Mouse (Mus musculus) neural tube, embryonic 11.5 days (tissue): ENCODE measurements at regions not wholly inside any gene's neighbourhood (a gene's known extent, or its start where the extent isn't known, plus 50 kb on each side); places are given as distances from the start of the nearest gene placed in this dataset.

Source experiments
- ATAC-seq: fragments of 200-750 bp; cut with Nextera tagmentation; 2 replicates; pipeline ENCODE4 v1.8.0; 2017; ENCODE audit warnings: moderate number of reproducible peaks, mild to moderate bottlenecking, moderate TSS enrichment, moderate library complexity; ENCODE audit not compliant: insufficient read depth, low FRiP score, low TSS enrichment
- DNase-seq: peaks from one replicate; pipeline ENCODE4 v3.0.0-alpha.2; 2015; ENCODE audit warnings: low spot score
- H3K27ac ChIP-seq: fragments of 300-500 bp; sonication (generic); 2 replicates; pipeline ENCODE4 v1.5.1; 2014; ENCODE audit warnings: low read depth, mild to moderate bottlenecking, low read length
- H3K27me3 ChIP-seq: fragments of 300-500 bp; sonication (generic); 2 replicates; pipeline ENCODE4 v1.6.1; 2014; ENCODE audit warnings: mild to moderate bottlenecking, low read length, mixed read lengths; ENCODE audit not compliant: control insufficient read depth, insufficient read depth
- H3K36me3 ChIP-seq: fragments of 300-500 bp; sonication (generic); 2 replicates; pipeline ENCODE4 v1.6.1; 2014; ENCODE audit warnings: mild to moderate bottlenecking, low read length, moderate library complexity, mixed read lengths; ENCODE audit not compliant: control insufficient read depth, insufficient read depth
- H3K4me1 ChIP-seq: fragments of 300-500 bp; sonication (generic); 2 replicates; pipeline ENCODE4 v1.6.1; 2014; ENCODE audit warnings: low read length, mixed read lengths; ENCODE audit not compliant: control insufficient read depth, insufficient read depth
- H3K4me2 ChIP-seq: fragments of 300-500 bp; sonication (generic); 2 replicates; pipeline ENCODE4 v1.6.1; 2014; ENCODE audit warnings: low read depth, mild to moderate bottlenecking, moderate library complexity
- H3K4me3 ChIP-seq: fragments of 300-500 bp; sonication (generic); 2 replicates; pipeline ENCODE4 v1.5.1; 2014; ENCODE audit warnings: low read depth, low read length
- H3K9ac ChIP-seq: fragments of 300-500 bp; sonication (generic); 2 replicates; pipeline ENCODE4 v1.6.1; 2014; ENCODE audit warnings: mild to moderate bottlenecking, low read length
- H3K9me3 ChIP-seq: fragments of 300-500 bp; sonication (generic); 2 replicates; pipeline ENCODE4 v1.6.1; 2016; ENCODE audit warnings: low read length; ENCODE audit not compliant: control insufficient read depth
- WGBS: fragments of 180-500 bp; shearing (Covaris S2); extraction: QIAGEN DNeasy Blood & Tissue Kit; methylation state at CpG from one replicate; pipeline ENCODE4 v1.1.7; 2014; 5-methylcytosine and 5-hydroxymethylcytosine counted together

GRCm38 (mm10) chr12:32482343-32482742 lies 103.8 kb downstream of the Ccdc71l start:
- Histone ChIP-seq H3K4me3 (no peak overlapping the region), H3K36me3 (no peaks in the 10 kb centered on the region), H3K9me3 (no peaks in the 10 kb centered on the region), H3K9ac (no peak overlapping the region), H3K27ac (no peak overlapping the region), H3K4me1 (no peaks in the 10 kb centered on the region), H3K4me2 (no peak overlapping the region), H3K27me3 (no peaks in the 10 kb centered on the region)
- WGBS: 88% methylated on average over 1 of the region's 1 CpGs
- ATAC-seq (no peak), DNase-seq (no peak)

GRCm38 (mm10) chr12:32482777-32483176 lies 104.3 kb downstream of the Ccdc71l start:
- ATAC-seq (no peak), DNase-seq (no peak)
- Histone ChIP-seq H3K36me3 (no peaks in the 10 kb centered on the region), H3K27me3 (no peaks in the 10 kb centered on the region), H3K9ac (no peak overlapping the region), H3K4me2 (no peak overlapping the region), H3K9me3 (no peaks in the 10 kb centered on the region), H3K4me3 (no peak overlapping the region), H3K27ac (no peak overlapping the region), H3K4me1 (no peaks in the 10 kb centered on the region)

DNA sequence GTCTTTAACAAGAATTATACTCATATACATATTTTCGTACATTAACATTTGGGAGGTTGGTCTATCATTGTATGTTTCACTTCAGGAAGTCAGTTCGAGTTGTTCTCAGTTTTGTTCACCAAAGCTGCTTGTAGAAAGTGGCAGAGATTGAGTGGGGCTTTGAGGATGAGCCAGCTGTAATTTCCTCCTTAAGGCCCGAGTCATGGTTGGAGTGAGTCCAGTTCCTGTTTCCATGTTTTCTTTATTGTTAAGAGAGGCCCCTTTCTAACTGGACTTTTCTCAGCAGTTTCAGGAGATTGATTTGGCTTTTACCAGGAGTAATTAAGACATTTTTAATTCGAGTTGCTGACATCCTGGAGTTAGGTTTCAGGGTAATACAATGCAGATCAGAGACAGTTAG lies 107.7 kb downstream of the Ccdc71l start:
- Histone ChIP-seq H3K4me1 (no peaks in the 10 kb centered on the region), H3K27ac (no peak overlapping the region), H3K4me3 (no peak overlapping the region), H3K27me3 (no peaks in the 10 kb centered on the region), H3K4me2 (no peak overlapping the region), H3K9ac (no peak overlapping the region), H3K36me3 (no peaks in the 10 kb centered on the region), H3K9me3 (no peaks in the 10 kb centered on the region)
- ATAC-seq (no peak), DNase-seq (no peak)
- 75% methylated on average over 4 of the region's 4 CpGs for WGBS

DNA sequence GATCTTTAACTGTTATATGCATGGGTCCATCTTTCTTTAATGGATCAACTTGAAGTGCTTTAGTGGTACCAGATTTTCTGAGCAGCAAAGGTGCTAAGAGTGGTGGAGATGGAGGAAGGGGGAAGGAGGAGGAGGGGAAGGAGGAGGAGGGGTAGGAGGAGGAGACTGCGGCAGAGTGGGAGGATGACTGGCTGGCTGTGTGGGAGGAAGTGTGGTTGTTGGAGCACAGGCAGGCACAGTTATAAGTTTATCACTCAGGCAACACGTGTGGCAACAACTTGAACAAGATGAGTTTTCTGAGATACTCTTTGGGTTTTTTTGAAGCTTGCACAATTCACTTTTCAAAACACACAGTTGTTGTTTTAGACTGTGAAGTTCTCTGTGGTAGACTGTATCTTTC lies 108.2 kb downstream of the Ccdc71l start:
- no peak overlapping the region for H3K9ac ChIP-seq
- H3K36me3 ChIP-seq: no peaks in the 10 kb centered on the region
- no peak overlapping the region for H3K27ac ChIP-seq
- no peak overlapping the region for H3K4me2 ChIP-seq
- no peaks in the 10 kb centered on the region for H3K4me1 ChIP-seq
- 40% methylated on average over 2 of the region's 2 CpGs for WGBS
- H3K4me3 ChIP-seq: no peak overlapping the region
- DNase-seq (no peak), ATAC-seq (no peak)
- H3K27me3 ChIP-seq: no peaks in the 10 kb centered on the region
- no peaks in the 10 kb centered on the region for H3K9me3 ChIP-seq

- Histone ChIP-seq H3K9me3 (no peaks in the 10 kb centered on the region), H3K4me1 (no peaks in the 10 kb centered on the region), H3K27ac (no peak overlapping the region), H3K36me3 (no peaks in the 10 kb centered on the region), H3K27me3 (no peaks in the 10 kb centered on the region), H3K4me3 (no peak overlapping the region), H3K9ac (no peak overlapping the region), H3K4me2 (no peak overlapping the region)
- 73% methylated on average over 3 of the region's 3 CpGs for whole genome bisulfite sequencing
- DNase-seq (no peak), ATAC-seq (no peak)
Observed at GRCm38 (mm10) chr12:32487883-32488577, 109.5 kb downstream of the Ccdc71l start.

GRCm38 (mm10) chr12:32488578-32488892 lies 110.0 kb downstream of the Ccdc71l start:
- ATAC-seq (no peak), DNase-seq (no peak)
- Histone ChIP-seq H3K9ac (no peak overlapping the region), H3K27me3 (no peaks in the 10 kb centered on the region), H3K4me2 (no peak overlapping the region), H3K9me3 (no peaks in the 10 kb centered on the region), H3K4me1 (no peaks in the 10 kb centered on the region), H3K4me3 (no peak overlapping the region), H3K36me3 (no peaks in the 10 kb centered on the region), H3K27ac (no peak overlapping the region)
- WGBS: 37% methylated on average over 1 of the region's 1 CpGs

- Histone ChIP-seq H3K9me3 (no peaks in the 10 kb centered on the region), H3K27ac (no peak overlapping the region), H3K36me3 (no peaks in the 10 kb centered on the region), H3K27me3 (no peaks in the 10 kb centered on the region), H3K4me1 (no peaks in the 10 kb centered on the region), H3K9ac (no peak overlapping the region), H3K4me2 (no peak overlapping the region), H3K4me3 (no peak overlapping the region)
- no peak for ATAC-seq
- DNase-seq: no peak
Observed at GRCm38 (mm10) chr12:32489415-32490139, 111.1 kb downstream of the Ccdc71l start.

GRCm38 (mm10) chr12:32504196-32504595 lies 125.7 kb downstream of the Ccdc71l start:
- no peaks in the 10 kb centered on the region for H3K27me3 ChIP-seq
- no peak overlapping the region for H3K4me2 ChIP-seq
- H3K36me3 ChIP-seq: no peaks in the 10 kb centered on the region
- H3K27ac ChIP-seq: no peak overlapping the region
- no peak overlapping the region for H3K9ac ChIP-seq
- no peaks in the 10 kb centered on the region for H3K4me1 ChIP-seq
- no peak for DNase-seq
- no peaks in the 10 kb centered on the region for H3K9me3 ChIP-seq
- WGBS: 75% methylated on average over 3 of the region's 3 CpGs
- no peak overlapping the region for H3K4me3 ChIP-seq
- no peak for ATAC-seq

GRCm38 (mm10) chr12:32508671-32509070 lies 130.2 kb downstream of the Ccdc71l start:
- H3K4me3 ChIP-seq: no peak overlapping the region
- ATAC-seq (no peak), DNase-seq (no peak)
- H3K4me1 ChIP-seq: no peaks in the 10 kb centered on the region
- H3K4me2 ChIP-seq: no peak overlapping the region
- H3K27ac ChIP-seq: no peak overlapping the region
- H3K36me3 ChIP-seq: no peaks in the 10 kb centered on the region
- no peaks in the 10 kb centered on the region for H3K9me3 ChIP-seq
- H3K9ac ChIP-seq: no peak overlapping the region
- WGBS: 83% methylated on average over 1 of the region's 1 CpGs
- H3K27me3 ChIP-seq: no peaks in the 10 kb centered on the region
